Mouse (Mus musculus) ES-CJ7 (cell line): ENCODE data around the gene Nipal4.
A peak's percentile ranks its signal among the peaks of the same experiment; 100 is the strongest.
"Not testable (repeated sequence)": the region's sequence is repeated elsewhere in the genome, so short reads cannot be mapped to it uniquely, and the experiment has no call there.

ENCODE experiments used
- DNase-seq: peaks from one replicate; pipeline ENCODE4 v3.0.0; 2011; ENCODE audit warnings: low read depth, low spot score

Nipal4 gene

DNA sequence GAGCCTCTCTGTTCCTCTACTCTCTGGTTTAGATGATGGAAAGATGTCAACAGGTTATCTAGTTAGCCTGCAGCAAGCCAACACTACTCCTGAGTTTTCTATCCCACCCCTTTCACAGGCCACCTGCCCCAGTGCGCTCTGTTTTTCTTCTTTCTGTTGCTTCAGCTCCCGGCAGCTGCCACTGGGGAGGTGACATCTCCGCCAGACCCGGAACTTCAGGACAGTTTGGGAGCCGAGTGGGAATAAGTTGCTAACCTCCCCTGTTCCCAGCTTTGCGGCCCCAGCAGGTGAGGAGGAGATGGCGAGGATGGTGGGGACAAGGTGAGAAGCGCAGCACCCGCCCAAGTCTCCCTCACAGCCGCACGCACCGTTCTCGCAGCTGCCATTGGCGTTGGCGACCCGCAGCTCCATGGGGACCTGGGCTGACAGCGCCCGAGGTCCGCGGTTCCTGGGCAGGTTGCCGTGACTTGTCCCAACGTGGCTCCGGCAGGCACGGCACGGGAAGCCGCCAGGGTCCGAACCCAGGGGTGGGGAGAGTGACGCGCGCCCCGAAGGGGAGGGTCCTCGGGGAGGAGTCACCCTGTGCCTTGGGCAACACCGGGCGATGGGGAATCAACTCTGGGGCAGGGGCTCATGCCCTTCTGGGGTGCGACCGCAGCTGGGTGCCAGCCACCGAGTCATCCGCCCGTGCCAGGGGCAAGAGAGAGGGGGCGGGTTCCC, at the start of gene Nipal4:
TSS of gene Nipal4 (minus strand) at position 643 of the 720 bp plus-strand sequence.
- peak; percentile 14 for DNase-seq

DNA sequence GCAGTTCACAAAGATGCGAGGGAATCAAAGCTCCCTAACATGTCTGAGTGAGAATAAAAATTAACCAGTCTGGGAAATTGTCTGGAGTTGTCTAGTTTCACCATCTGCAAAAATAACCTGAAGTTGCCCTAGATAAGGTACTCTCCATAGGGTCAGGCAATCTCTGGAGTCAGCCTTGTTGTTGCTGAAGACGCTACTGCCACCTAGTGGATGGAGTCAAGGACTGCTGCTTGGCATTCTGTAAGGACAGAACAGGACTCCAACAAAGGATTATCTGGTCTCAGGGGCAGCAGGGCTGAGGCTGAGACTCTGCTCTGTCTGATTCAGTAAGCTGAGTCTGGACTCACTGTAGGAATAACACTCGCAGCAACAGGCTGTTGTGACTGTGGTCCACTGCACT, 49.0 kb upstream of the Nipal4 start:
- DNase-seq = peak; percentile 93

DNA sequence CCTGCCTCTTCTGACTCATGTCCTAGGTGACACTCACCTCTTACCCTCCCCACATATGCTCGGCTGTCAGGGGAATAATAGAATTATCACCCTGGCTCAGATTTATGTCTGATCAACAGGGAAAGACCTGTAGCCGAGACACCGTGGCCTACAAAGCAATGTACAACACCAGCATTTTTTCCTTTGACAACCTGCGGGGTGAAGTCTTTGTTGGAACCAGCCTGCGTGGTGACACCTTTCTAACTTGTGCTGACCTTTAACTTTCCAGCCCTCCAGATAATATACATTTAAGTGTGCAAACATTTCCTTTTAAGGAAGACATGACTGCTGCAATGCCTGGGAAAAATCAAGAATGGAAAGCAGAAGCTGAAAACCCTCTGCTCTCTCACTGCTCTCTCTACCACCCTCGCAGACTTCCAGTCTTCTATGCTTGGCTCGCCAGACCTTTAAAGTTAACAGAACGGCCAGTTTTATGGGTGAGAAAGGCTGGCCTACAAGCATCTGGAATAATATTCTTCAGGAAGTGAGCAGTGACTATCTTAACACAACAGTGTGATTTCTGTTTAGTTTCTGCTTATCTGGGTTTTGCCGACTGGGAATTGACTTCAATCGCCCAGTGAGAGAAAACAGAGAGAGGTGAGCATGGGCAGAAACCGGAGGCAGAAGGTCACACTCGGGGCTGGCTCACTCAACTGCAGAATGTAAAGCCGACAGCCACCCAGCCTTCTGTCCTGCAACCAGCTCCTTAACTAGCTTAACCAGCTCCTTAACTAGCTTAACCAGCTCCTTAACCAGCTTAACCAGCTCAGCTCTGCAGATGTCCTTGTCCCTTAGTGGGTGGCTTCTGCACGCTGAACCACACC, 48.3 kb upstream of the Nipal4 start:
- DNase-seq = no peak

DNA sequence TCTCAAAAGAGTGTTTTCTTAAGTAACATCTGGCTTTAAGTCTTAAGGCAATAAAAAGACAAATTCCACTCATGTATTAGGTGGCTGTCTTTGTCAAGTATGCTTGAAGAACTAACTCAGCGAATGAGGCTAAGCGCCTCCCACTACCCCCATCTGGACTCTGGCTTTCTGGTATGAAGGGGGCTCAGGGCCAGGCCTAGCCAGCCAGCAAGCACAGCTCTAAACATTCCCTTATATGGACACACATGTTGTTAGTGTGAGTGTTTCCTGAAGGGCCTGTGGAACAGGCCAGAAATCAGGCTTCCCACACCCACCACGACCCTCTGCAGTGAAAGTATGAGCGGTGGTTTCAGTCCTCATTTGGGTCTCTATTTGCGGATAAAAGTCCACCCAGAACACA, 47.5 kb upstream of the Nipal4 start:
- no peak for DNase-seq

DNA sequence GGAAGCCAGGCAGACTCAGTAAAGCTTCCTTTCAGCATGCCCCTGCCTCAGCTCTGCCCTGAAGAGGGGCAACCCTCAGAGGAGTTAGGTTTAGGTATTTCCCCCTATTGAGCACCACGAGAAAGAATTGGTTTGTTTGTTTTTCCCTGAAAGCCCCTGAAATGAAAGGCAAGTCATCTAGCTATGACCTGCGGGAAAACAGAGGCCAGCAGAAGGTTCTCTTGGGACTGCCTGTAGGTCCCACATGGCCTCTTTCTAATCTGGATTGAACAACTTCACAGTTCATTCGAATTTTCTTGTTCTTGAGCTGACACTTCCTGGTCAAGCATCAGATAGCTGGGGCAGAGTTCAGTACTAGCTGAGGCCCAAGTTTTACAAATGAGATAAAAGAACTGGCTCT, 45.5 kb upstream of the Nipal4 start:
- no peak for DNase-seq

DNA sequence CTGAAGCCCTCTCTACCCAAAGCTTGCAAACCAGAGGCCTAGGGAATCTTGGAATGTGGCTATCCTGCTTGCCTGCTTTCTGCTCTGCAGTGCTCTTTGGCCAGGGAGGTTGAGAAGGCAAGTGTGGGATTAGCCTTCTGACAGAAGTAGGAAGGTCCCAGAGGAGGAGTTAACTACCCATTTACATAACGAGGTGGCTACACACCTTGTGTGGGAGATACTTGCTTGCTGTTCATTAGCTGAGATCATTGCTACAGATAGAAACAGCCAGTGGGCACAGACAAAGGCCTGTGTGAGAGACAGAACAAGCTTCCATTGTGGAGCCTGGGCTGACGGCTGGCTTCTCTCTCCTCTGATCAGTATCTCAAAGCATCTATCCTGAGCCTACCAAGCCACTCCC, 43.6 kb upstream of the Nipal4 start:
- DNase-seq = no peak

DNA sequence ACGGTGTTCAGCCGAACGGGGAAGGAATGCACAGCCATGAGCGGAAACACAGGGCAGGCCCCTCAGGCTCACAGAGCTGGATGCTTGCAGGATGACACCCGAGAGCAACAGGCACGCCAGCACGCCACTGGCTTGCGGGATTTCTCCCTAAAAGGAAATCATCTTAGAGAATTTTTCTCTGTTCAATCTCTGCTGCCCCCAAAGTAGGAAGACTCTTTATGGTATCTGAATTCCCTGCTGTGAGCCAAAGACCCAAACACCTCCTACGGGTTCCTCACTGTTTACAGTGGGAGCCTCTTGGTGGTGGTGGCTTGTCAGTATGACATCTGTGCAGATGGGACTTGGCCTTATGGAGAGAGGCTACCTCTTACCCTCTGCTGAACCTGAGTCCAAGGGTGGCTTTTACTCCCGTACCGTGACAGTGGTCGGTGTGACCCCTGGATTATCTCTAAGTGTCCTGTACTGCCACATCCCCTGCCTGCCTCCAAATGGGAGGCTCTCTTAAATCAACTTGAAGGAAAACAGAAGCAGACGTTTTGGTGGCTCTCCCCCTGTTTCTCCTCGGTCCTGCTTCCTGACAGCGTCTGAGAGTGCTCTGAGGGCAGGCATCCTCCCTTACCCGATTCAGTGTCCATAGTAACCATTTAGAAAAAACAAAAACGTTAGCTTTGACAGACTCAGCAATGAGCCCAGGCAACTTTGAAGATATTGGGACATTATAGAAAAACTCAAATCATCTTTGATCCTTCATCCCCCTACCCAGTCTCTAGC, 39.5 kb upstream of the Nipal4 start:
- no peak for DNase-seq

DNA sequence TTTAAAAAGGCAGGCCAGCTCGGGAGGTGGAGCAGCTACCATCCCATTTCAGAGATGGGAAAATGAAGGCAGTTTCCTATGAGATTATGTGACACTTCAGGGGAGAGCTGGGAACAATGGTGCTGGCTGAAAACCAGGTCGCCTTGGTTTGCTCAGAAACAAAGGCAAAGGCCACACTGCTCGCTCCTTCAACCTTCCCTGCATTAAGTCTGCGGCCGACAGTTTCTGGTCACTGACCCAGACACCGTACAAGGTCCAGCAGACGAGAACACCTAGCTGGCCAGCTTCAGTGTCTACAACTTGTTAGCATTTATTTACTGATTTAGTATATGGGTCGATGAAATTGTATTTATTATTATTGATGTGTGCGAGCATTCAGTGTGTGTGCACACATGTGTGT, 38.5 kb upstream of the Nipal4 start:
- no peak for DNase-seq

DNA sequence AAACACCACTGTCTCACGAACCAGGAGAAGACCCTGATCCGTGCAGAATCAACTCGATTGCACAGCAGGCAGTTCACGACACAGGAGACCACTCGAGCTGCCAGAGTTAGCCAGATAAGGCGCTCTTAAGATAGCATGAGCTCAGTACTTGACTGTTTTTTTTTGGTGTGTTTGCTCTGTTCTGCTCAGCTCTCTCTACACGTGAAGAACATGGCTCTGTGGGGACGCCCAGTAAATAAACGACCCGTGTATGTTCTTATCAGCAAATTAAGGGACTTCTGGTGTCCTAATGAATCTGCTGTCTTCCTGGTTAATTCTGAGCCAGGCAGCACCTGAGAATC, 36.2 kb upstream of the Nipal4 start:
- no peak for DNase-seq

DNA sequence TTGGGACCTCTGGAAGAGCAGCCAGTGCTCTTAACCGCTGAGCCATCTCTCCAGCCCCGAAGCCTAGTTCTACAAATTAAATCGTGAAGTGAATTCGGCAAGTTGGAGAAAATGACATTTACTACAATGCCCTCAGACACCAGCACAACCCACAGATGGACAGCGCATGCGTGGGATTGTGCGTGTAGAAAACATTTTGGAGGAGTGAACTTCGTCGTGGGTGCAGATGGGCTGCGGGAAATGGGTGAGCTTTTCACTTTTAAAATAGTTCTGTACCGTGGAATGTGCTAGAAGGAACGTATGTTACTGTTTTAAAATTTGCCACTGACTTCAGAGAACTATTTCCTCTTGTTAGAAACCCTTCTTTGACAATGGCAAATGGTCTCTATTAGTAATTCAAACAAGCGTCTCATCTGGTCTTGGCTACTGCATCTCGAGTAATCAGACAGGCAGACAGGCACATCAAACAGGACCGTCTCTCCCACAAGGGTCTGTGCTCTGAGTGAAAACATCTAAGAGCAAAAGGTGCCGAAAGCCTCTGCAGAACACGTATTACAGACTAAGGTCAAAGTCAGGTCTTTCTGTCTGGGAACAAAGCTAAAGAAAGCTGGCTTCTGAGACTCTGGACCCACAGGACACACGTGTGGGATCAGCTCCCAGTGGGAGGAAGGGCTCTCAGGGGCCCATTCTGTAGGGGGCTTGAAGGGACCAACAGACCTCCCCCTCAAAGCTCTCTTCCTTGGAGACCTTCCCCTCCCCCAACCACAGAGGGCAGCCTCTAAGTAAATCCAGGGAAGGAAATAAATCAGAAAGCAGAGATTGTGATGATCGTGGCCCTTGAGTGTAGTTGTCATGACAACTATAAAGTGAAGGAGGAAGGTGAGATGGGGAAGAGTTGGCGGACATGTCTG, 35.6 kb upstream of the Nipal4 start:
- no peak for DNase-seq

DNA sequence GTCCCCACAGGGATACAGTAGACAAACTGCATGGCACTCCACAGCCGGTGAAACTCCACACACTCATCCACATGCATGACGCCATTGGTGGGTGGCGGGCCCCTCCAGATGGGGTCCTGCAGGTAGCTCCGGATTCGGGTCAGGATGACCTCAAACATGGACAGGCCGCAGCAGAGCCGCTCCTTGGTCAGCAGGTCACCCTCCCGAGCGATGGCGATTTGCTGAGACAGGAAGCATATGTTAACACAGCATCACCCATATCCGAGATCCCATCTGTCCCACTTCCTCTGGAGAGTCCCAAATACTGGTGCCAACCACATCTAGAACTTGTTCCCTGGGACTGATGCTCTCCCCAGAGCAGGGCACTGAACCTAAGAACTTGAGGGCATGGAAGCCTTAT, 34.4 kb upstream of the Nipal4 start:
- no peak for DNase-seq

DNA sequence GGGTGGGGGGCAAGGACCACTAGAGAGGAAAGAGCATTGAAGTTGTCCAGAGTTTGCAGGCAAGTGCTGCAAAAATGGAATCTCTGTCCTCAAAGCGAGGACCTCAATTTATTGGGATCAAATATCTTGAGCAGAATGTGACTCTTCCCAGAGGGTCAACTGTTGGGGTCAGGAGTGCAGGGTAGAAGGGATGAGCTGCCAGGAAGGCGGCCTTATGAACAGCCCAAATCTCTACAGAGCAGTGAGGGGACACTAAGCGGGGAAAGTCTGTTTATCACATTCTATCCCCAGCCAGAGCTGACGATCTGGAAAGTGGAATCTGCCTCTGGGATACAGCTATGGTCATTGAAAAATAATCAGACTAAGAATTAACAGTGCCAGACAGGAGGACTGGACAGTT, 27.9 kb upstream of the Nipal4 start:
- DNase-seq = no peak

DNA sequence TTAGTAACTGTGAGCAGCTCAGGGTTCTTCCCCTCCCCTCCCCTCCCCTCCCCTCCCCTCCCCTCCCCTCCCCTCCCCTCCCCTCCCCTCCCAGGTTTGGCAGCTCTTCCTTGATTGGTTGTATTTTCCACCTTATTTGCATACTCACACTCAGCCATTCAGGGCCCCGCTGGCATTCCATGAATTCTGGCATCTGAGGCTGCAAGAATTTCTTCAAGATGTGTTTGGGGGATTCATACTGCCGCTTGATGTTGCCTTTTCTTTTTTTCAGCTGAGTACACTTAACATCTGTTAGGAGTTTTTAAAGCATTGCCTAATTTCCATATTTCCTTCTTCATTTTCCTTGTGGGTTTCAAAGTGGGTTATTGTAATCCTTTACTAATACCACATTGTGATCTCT, 22.0 kb upstream of the Nipal4 start:
- no peak for DNase-seq

DNA sequence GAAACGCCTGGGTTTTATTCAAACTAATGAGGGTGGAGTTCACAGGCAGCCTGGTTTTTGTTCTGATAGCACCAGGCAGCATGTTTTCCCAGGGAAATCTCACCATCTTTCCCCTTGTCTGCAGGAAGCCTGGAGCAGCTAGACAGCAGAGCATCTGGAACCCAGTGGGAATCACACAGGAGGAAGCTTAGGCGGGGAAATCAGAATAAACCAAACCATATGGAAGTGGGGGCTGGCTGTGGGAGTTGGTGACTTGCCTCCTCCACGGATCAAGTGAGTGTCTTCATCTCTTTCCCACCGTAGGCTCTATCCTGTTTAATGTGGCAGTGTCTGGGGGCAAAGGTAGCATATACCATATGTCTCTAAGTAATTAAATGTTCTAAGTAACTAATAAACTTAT, 19.2 kb upstream of the Nipal4 start:
- no peak for DNase-seq

DNA sequence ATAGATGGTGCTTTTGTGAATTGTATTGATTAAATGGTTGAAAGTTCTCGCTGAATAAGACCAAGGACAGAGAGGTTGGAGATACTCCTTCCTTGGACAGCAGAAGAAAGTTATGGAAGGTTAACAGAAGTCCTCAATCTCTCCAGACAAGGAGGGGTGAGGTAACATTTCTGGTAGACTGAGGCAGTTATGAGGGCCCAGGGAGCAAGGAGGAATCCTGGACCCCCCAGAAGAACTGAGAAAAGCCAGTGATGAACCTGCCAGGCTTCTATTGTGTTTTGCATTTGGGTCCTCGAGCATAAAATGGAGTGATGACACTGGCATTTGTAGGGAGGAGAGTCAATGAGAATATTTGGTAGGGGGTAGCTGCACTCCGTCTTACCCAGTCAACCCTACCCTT, 18.6 kb upstream of the Nipal4 start:
- no peak for DNase-seq

DNA sequence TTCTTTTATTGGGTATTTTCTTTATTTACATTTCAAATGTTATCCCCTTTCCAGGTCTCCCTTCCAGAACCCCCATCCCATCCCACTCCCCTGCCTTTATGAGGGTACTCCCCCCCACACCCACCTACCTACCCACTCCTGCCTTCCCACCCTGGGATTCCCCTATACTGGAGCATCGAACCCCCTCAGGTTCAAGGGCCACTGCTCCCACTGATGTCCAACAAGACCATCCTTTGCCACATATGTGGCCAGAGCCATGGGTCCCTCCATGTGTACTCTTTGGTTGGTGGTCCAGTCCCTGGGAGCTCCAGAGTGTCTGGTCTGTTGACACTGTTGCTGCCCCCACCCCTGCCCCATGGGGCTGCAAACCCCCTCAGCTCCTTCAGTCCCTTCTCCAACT, 15.7 kb upstream of the Nipal4 start:
- DNase-seq = not testable (repeated sequence)

DNA sequence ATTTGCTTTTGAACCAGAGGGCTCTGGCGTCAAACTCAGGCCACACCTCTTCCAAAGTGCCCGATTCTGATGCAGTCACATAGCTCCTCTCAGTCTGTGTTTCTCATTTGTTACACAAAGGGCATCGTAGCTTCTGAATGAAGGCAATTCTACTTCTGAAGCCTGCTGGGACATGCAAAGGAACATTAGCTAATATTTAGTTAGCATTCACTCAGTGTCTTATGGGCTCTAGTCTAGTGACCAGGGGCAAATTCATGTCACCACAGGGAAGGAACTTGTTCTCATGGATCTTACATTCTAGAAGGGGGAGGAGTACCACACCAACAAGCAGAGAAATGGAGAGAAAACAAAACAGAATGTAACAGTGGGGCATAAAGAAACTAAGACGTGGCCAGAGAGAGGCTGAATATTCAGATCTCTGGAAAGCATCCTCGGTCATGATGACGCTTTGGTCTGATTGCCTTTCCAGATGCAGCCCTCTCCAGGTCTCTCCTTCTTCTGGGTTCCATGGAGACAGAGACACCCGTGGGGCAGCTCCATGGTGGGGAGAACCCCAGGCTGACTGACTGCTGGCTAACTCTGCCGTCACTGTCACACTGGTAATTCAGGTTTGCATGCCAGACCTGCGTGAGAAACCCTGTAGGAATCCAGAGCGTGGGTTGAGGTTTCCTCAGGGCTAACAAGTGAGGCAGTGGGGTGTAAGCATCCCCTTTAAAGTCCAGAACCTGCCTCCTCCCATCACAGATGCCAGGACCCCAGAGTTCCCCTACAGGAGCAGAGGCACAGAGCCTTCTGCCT, 11.1 kb upstream of the Nipal4 start:
- DNase-seq = no peak

DNA sequence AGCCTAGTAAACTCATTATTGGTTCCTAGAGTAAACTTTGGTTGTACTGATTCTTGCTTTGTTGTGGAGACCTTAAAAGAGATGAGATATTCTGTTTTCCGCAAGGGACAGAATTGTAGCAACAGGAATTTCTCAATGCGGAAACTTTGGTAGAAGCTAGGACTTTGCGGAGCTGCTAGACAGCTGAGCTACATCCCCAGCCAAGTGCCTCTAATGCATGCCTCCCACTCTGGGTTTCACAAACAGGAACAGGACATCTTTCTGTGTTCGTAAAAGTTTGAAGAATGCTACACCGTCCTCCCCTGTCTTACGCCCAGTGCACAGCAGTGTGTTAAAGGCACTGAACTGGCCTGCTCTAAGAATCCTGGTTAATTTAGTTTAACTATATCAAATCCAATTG, 9.8 kb upstream of the Nipal4 start:
- DNase-seq = no peak

DNA sequence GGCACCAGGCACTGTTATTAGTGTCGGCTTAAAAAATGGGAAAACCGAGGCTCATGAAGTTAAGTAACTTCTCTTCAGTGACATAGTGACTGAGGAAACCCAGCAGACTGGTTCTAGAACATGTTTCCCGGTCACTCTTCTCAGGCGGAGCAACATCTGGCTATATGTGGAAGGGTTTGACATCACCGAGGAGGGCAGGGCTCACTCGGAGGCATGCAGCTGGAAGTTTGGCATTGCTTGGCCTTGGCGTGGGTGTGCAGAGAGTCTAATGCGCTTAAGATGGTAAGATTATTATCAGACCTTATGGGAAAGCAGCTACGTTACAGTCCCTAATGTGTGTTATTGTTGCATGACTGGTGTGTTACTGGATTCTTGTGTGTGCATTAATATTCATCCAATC, 5.8 kb upstream of the Nipal4 start:
- DNase-seq = no peak

DNA sequence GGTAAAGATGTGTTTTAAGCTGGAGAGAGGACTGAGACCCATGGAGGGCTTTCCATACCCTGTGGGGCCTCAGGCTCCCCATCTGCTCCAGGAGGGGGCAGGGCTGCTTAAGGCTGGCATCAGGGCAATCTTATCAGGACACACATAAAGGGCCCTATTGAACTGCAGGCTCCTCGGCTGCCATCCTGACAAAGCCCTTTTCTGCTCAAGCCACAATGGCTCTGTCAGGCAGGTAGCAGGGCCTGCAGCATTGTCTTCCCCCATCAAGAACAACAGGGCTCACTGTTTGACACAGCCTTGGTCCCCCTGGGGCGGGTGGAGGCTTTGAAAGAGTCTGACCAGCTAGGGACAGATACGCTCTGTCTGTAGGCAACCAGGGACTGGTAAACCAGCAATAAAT, 3.6 kb upstream of the Nipal4 start:
- DNase-seq = no peak

DNA sequence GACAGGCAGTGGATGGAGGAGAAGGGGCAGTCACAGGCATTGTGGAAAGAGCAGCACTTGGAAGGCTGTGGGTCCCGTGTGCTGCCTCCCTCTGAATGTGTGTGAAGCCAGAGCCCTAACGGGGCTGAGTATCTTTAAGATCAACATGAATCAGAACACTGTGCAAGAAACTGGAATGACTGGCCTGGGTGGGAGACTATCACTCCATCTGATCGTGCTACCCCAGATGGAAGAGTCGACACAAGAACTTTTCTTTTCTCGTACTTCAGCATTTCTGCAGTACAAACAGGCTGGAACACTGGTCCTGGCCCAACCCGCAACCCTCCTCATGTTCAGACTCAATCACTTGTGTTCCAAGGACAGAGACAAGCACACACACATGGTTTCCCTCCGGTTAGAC, 2.2 kb upstream of the Nipal4 start:
- DNase-seq = no peak
